Mouse (Mus musculus) C2C12 (cell line): ENCODE data around the gene Dppa4. TPM values are rescaled to one million over a fixed set of nuclear protein-coding genes. Genes with fewer than 3 reads are reported as not detected.
A peak's percentile ranks its signal among the peaks of the same experiment; 100 is the strongest.
"Not testable (repeated sequence)": the region's sequence is repeated elsewhere in the genome, so short reads cannot be mapped to it uniquely, and the experiment has no call there.

Source experiments
- H3K27me3 ChIP-seq: one replicate; pipeline ENCODE4 v1.6.1; 2011; ENCODE audit not compliant: control insufficient read depth, insufficient read depth, insufficient read length
- H3K36me3 ChIP-seq: one replicate; pipeline ENCODE4 v1.6.1; 2011; ENCODE audit not compliant: control insufficient read depth, insufficient read depth
- H3K4me3 ChIP-seq: one replicate; pipeline ENCODE4 v1.5.1; 2011; ENCODE audit warnings: mild to moderate bottlenecking, control low read depth; ENCODE audit not compliant: poor library complexity, insufficient read depth, severe bottlenecking
- H3K79me2 ChIP-seq: one replicate; pipeline ENCODE4 v1.6.1; 2011; ENCODE audit not compliant: control insufficient read depth, insufficient read depth
- H3K79me3 ChIP-seq: one replicate; pipeline ENCODE4 v1.6.1; 2011; ENCODE audit warnings: low read depth, control low read depth
- H3ac ChIP-seq: one replicate; pipeline ENCODE3; 2011; ENCODE audit warnings: low read depth; ENCODE audit not compliant: control insufficient read depth, insufficient read length
- CEBPB ChIP-seq: IDR thresholded peaks from one replicate; pipeline ENCODE4 v1.6.1; 2011; ENCODE audit warnings: low read depth, mild to moderate bottlenecking, control low read depth, moderate library complexity
- CTCF ChIP-seq: IDR thresholded peaks from one replicate; pipeline ENCODE4 v1.5.1; 2011; ENCODE audit not compliant: control insufficient read depth, insufficient read depth, insufficient read length
- FOSL1 ChIP-seq: IDR thresholded peaks from one replicate; pipeline ENCODE4 v1.8.0; 2011; ENCODE audit warnings: mild to moderate bottlenecking, low read length; ENCODE audit not compliant: poor library complexity, insufficient read depth, severe bottlenecking
- MAX ChIP-seq: IDR thresholded peaks from one replicate; pipeline ENCODE4 v1.6.1; 2011; ENCODE audit warnings: mild to moderate bottlenecking, control low read depth
- MYOD1 ChIP-seq: IDR thresholded peaks from one replicate; pipeline ENCODE4 v1.6.1; 2011; ENCODE audit warnings: low read depth; ENCODE audit not compliant: control insufficient read depth, insufficient read length
- MYOG ChIP-seq: IDR thresholded peaks from one replicate; pipeline ENCODE4 v1.6.1; 2011; ENCODE audit not compliant: control insufficient read depth, insufficient read length; ENCODE audit errors: extremely low read depth
- USF1 ChIP-seq: IDR thresholded peaks from one replicate; pipeline ENCODE4 v1.6.1; 2011; ENCODE audit warnings: low read depth, mild to moderate bottlenecking, control low read depth, moderate library complexity
- polyA plus RNA-seq: library from polyadenylated mRNA; unstranded; fragments of >200 nt; fragmentation: generic; extraction: Trizol; gene quantifications from one replicate; pipeline ENCODE4 v1.2.1, GENCODE M21; 2012; ENCODE audit warnings: missing spikeins

Dppa4 gene
- polyA plus RNA-seq, 1 experiment: 0.34 TPM

- Histone ChIP-seq H3ac (no peak overlapping the region), H3K36me3 (no peaks in the 10 kb centered on the region), H3K4me3 (no peak overlapping the region), H3K79me2 (no peaks in the 10 kb centered on the region), H3K27me3 (no peaks in the 10 kb centered on the region), H3K79me3 (no peaks in the 10 kb centered on the region)
- TF ChIP-seq CTCF: no peak
- TF ChIP-seq MAX: no peak
- TF ChIP-seq MYOD1: no peak
- TF ChIP-seq MYOG: no peak
- no peak for TF ChIP-seq FOSL1
- no peak for TF ChIP-seq USF1
- TF ChIP-seq CEBPB: no peak
Observed at GRCm38 (mm10) chr16:48285517-48285916, 2.0 kb downstream of the Dppa4 start.

- no peaks in the 10 kb centered on the region for H3K27me3 ChIP-seq
- no peak overlapping the region for H3K4me3 ChIP-seq
- no peak overlapping the region for H3ac ChIP-seq
Observed at GRCm38 (mm10) chr16:48297384-48298136, 14.0 kb downstream of the Dppa4 start.

GRCm38 (mm10) chr16:48299884-48300283, 16.4 kb downstream of the Dppa4 start:
- Histone ChIP-seq H3K79me2 (no peaks in the 10 kb centered on the region), H3K36me3 (no peaks in the 10 kb centered on the region), H3K4me3 (no peak overlapping the region), H3ac (no peak overlapping the region), H3K79me3 (no peaks in the 10 kb centered on the region), H3K27me3 (no peaks in the 10 kb centered on the region)
- no peak for TF ChIP-seq CEBPB
- no peak for TF ChIP-seq MYOD1
- TF ChIP-seq USF1: no peak
- TF ChIP-seq FOSL1: no peak
- no peak for TF ChIP-seq MAX
- TF ChIP-seq MYOG: no peak
- TF ChIP-seq CTCF: no peak

More at GRCm38 (mm10) chr16:48297384-48298136, 14.0 kb downstream of the Dppa4 start:
- Histone ChIP-seq H3K36me3 (no peaks in the 10 kb centered on the region), H3K79me3 (no peaks in the 10 kb centered on the region), H3K79me2 (no peaks in the 10 kb centered on the region)
- no peak for TF ChIP-seq USF1
- no peak for TF ChIP-seq MYOD1
- TF ChIP-seq FOSL1: no peak
- no peak for TF ChIP-seq CTCF
- no peak for TF ChIP-seq CEBPB
- TF ChIP-seq MYOG: no peak
- TF ChIP-seq MAX: no peak

- Histone ChIP-seq H3ac (no peak within 1 kb of the TSS), H3K79me3 (no peaks in the 10 kb centered on the region), H3K4me3 (no peak within 1 kb of the TSS), H3K79me2 (no peaks in the 10 kb centered on the region), H3K27me3 (no peaks in the 10 kb centered on the region), H3K36me3 (no peaks in the 10 kb centered on the region)
- TF ChIP-seq CEBPB: peak; percentile 35
- TF ChIP-seq FOSL1: no peak
- no peak for TF ChIP-seq CTCF
- no peak for TF ChIP-seq MYOG
Observed at GRCm38 (mm10) chr16:48303509-48303908, 20.0 kb downstream of the Dppa4 start, which contains the start of gene Dppa2. Gene Dppa2, plus strand, starts transcription at chr16:48303908.

- no peaks in the 10 kb centered on the region for H3K79me3 ChIP-seq
- H3K4me3 ChIP-seq: no peak overlapping the region
- no peak overlapping the region for H3ac ChIP-seq
- TF ChIP-seq MAX: no peak
- no peak for TF ChIP-seq CEBPB
- TF ChIP-seq FOSL1: no peak
- TF ChIP-seq MYOD1: no peak
- TF ChIP-seq CTCF: no peak
- TF ChIP-seq USF1: no peak
- TF ChIP-seq MYOG: no peak
- no peaks in the 10 kb centered on the region for H3K36me3 ChIP-seq
- H3K27me3 ChIP-seq: no peaks in the 10 kb centered on the region
- no peaks in the 10 kb centered on the region for H3K79me2 ChIP-seq
Observed at GRCm38 (mm10) chr16:48303983-48304382, 20.4 kb downstream of the Dppa4 start.

GRCm38 (mm10) chr16:48308916-48309315, 25.4 kb downstream of the Dppa4 start:
- H3ac ChIP-seq, H3K79me3 ChIP-seq, H3K4me3 ChIP-seq, H3K36me3 ChIP-seq, H3K27me3 ChIP-seq, H3K79me2 ChIP-seq: not testable (repeated sequence)
